Comparison of ENCODE assay signal across 33 mouse cellular contexts in genomic region chr2:58026740-58027139, GRCm38 (mm10). TPM values are rescaled to one million over a fixed set of nuclear protein-coding genes. Genes with fewer than 3 reads are reported as not detected.
A peak's percentile ranks its signal among the peaks of the same experiment; 100 is the strongest.
DNase-seq lines count a peak whose midpoint lies in the region; ATAC-seq and TF ChIP-seq lines count a peak whose summit lies in the region.
"Had no signal": no experiment of that assay in that cellular context is flagged by ENCODE, and none has a peak within 500 bp of the region (broad histone marks: within the 10 kb centered on the region; RNA-seq: fewer than 3 reads in every experiment).

No protein-coding gene starts in this region.

- no peak overlapping the region for H3K9ac ChIP-seq in forebrain, postnatal 0 days
- H3K9ac ChIP-seq in forebrain, embryonic 16.5 days (replicated peaks; ENCODE audit: low read depth, low read length), result no peak overlapping the region
- H3K9ac ChIP-seq in midbrain, postnatal 0 days (replicated peaks; ENCODE audit: low read length, poor library complexity, severe bottlenecking), result no peak overlapping the region
- H3K9ac ChIP-seq: heart, embryonic 12.5 days; hindbrain, embryonic 14.5 days; liver, postnatal 0 days had no signal

- TF ChIP-seq CTCF in forebrain, postnatal 0 days (IDR thresholded peaks at IDR 0.05; ENCODE audit: low read depth), result no peak
- TF ChIP-seq CTCF in midbrain, postnatal 0 days (IDR thresholded peaks at IDR 0.05), result no peak
- TF ChIP-seq CTCF in brain, embryonic 14.5 days (IDR thresholded peaks at IDR 0.05; ENCODE audit: borderline replicate concordance, extremely low read depth, insufficient read depth, insufficient read length), result no peak

- no peaks in the 10 kb centered on the region for H3K27me3 ChIP-seq in forebrain, postnatal 0 days (ENCODE audit: insufficient read depth, low read length)
- no peaks in the 10 kb centered on the region for H3K27me3 ChIP-seq in forebrain, embryonic 16.5 days (replicated peaks; ENCODE audit: control insufficient read depth, insufficient read depth, low read length)
- no peaks in the 10 kb centered on the region for H3K27me3 ChIP-seq in midbrain, postnatal 0 days (ENCODE audit: insufficient read depth, low read length)
- H3K27me3 ChIP-seq in midbrain, embryonic 10.5 days (ENCODE audit: low read depth, poor library complexity, severe bottlenecking), result no peaks in the 10 kb centered on the region
- H3K27me3 ChIP-seq: CH12.LX; heart, embryonic 12.5 days had no signal

- intact Hi-C loops in left cerebral cortex, postnatal 36 days (cut with DNase I), result loop anchor here (5.0 kb wide), 1 partner anchor 431 kb away; no protein-coding TSS in a partner anchor

- H3K4me3 ChIP-seq in forebrain, postnatal 0 days (ENCODE audit: low read depth, low read length), result no peak overlapping the region
- no peak overlapping the region for H3K4me3 ChIP-seq in forebrain, embryonic 16.5 days (replicated peaks; ENCODE audit: low read length)
- no peak overlapping the region for H3K4me3 ChIP-seq in midbrain, postnatal 0 days (ENCODE audit: low read depth, low read length)
- no peak overlapping the region for H3K4me3 ChIP-seq in midbrain, embryonic 10.5 days
- H3K4me3 ChIP-seq: heart, embryonic 12.5 days; left cerebral cortex, adult 2 months had no signal

- DNase-seq in forebrain, postnatal 0 days, result peak; percentile 9
- peak; percentile 24 for DNase-seq in layer of hippocampus, adult 11-12 months (ENCODE audit: low spot score)
- DNase-seq in layer of hippocampus, postnatal 14 days (ENCODE audit: low spot score in 2 of 2), result no peak
- DNase-seq in midbrain, postnatal 0 days (ENCODE audit: low spot score), result peak; percentile 4
- DNase-seq in midbrain, embryonic 10.5 days (ENCODE audit: low spot score), result no peak
- DNase-seq in brain, embryonic 14.5 days (ENCODE audit: low read depth), result peak; percentile 67
- no peak for DNase-seq in left cerebral cortex, postnatal 36 days (ENCODE audit: low spot score in 2 of 2)
- DNase-seq: adrenal gland, postnatal 10 days; B cell, adult 2 months; cerebellum, adult 9-10 months; gastrocnemius, postnatal 10 days; heart, adult 11 months; kidney, adult 2 months; kidney, postnatal 25 days; left cerebral cortex, postnatal 4 days; liver, postnatal 0 days; thymus, adult 2 months; thymus, postnatal 4 days had no signal

- no peaks in the 10 kb centered on the region for H3K4me1 ChIP-seq in forebrain, postnatal 0 days (ENCODE audit: insufficient read depth)
- H3K4me1 ChIP-seq in forebrain, embryonic 16.5 days (replicated peaks; ENCODE audit: control insufficient read depth, insufficient read depth, low read length), result no peaks in the 10 kb centered on the region
- no peaks in the 10 kb centered on the region for H3K4me1 ChIP-seq in midbrain, postnatal 0 days (ENCODE audit: insufficient read depth, low read length)
- H3K4me1 ChIP-seq in midbrain, embryonic 10.5 days, result no peaks in the 10 kb centered on the region
- H3K4me1 ChIP-seq: heart, embryonic 12.5 days had no signal

- H3K9me3 ChIP-seq in forebrain, postnatal 0 days (ENCODE audit: low read length), result no peaks in the 10 kb centered on the region
- no peaks in the 10 kb centered on the region for H3K9me3 ChIP-seq in forebrain, embryonic 16.5 days (ENCODE audit: control insufficient read depth, low read length)
- no peaks in the 10 kb centered on the region for H3K9me3 ChIP-seq in midbrain, postnatal 0 days (ENCODE audit: low read length)
- H3K9me3 ChIP-seq in midbrain, embryonic 10.5 days (replicated peaks), result no peaks in the 10 kb centered on the region
- H3K9me3 ChIP-seq: heart, embryonic 12.5 days had no signal

- 69% methylated on average over 5 of the region's 5 CpGs for WGBS in forebrain, postnatal 0 days
- WGBS in forebrain, embryonic 16.5 days, result 57% methylated on average over 5 of the region's 5 CpGs
- 89% methylated on average over 5 of the region's 5 CpGs for WGBS in midbrain, postnatal 0 days
- WGBS in midbrain, embryonic 10.5 days, result 89% methylated on average over 5 of the region's 5 CpGs

- H3K36me3 ChIP-seq in forebrain, postnatal 0 days (ENCODE audit: insufficient read depth), result no peaks in the 10 kb centered on the region
- no peaks in the 10 kb centered on the region for H3K36me3 ChIP-seq in forebrain, embryonic 16.5 days (ENCODE audit: control insufficient read depth, insufficient read depth)
- no peaks in the 10 kb centered on the region for H3K36me3 ChIP-seq in midbrain, postnatal 0 days (ENCODE audit: insufficient read depth, low read length)
- H3K36me3 ChIP-seq in midbrain, embryonic 10.5 days, result no peaks in the 10 kb centered on the region
- H3K36me3 ChIP-seq: G1E; heart, embryonic 12.5 days had no signal

- H3K4me2 ChIP-seq in forebrain, postnatal 0 days (ENCODE audit: low read depth), result no peak overlapping the region
- no peak overlapping the region for H3K4me2 ChIP-seq in forebrain, embryonic 16.5 days (ENCODE audit: low read length)
- H3K4me2 ChIP-seq in midbrain, postnatal 0 days (ENCODE audit: low read depth, low read length, poor library complexity, severe bottlenecking), result no peak overlapping the region
- H3K4me2 ChIP-seq: heart, embryonic 12.5 days; hindbrain, embryonic 14.5 days had no signal

- ATAC-seq in forebrain, postnatal 0 days, result no peak
- no peak for ATAC-seq in forebrain, embryonic 16.5 days
- no peak for ATAC-seq in midbrain, postnatal 0 days (ENCODE audit: low FRiP score)
- ATAC-seq: activated CD4-positive, CD25-positive, alpha-beta regulatory T cell, adult 4 months; liver, postnatal 0 days; midbrain, embryonic 16.5 days had no signal

- H3K27ac ChIP-seq in forebrain, postnatal 0 days (ENCODE audit: low read depth, low read length), result no peak overlapping the region
- no peak overlapping the region for H3K27ac ChIP-seq in forebrain, embryonic 16.5 days (ENCODE audit: low read length)
- H3K27ac ChIP-seq in midbrain, postnatal 0 days (ENCODE audit: low read depth, low read length), result no peak overlapping the region
- H3K27ac ChIP-seq in midbrain, embryonic 10.5 days (replicated peaks), result no peak overlapping the region
- H3K27ac ChIP-seq: hindbrain, embryonic 14.5 days; left cerebral cortex, adult 2 months; macrophage had no signal

- TF ChIP-seq POLR2A in brain, embryonic 14.5 days (IDR thresholded peaks at IDR 0.05; ENCODE audit: borderline replicate concordance, extremely low read depth, insufficient read depth, insufficient read length, poor library complexity, severe bottlenecking), result no peak

RNA-seq across cellular contexts. Expression of gene Ermn, which starts 25.9 kb away (rescaled TPM):
- 0.85 and 1.1 TPM in 2 replicates for total RNA-seq in forebrain, postnatal 0 days (2014; rRNA removed)
- 0.70 and 0.84 TPM in 2 replicates for polyA plus RNA-seq in forebrain, postnatal 0 days (2015; fragmentation: Nextera tagmentation; extraction: Ambion mirVana)
- 1.7 and 2.6 TPM in 2 replicates for polyA plus RNA-seq in forebrain, embryonic 16.5 days (2015; fragmentation: Nextera tagmentation; extraction: Ambion mirVana)
- 10 to 100 TPM in 1 of 2 experiments, 1 to 10 TPM in 1; 8.6 to 10.7 TPM for total RNA-seq in layer of hippocampus, postnatal 14 days (2021)
- total RNA-seq in midbrain, postnatal 0 days (2014; rRNA removed), result 0.22 TPM in 1 of 2 replicates, not detected in the other
- polyA plus RNA-seq in midbrain, postnatal 0 days (2015; fragmentation: Nextera tagmentation; extraction: Ambion mirVana), result 0.27 and 0.38 TPM in 2 replicates
- polyA plus RNA-seq in midbrain, embryonic 10.5 days (2016; fragmentation: Nextera tagmentation; extraction: Ambion mirVana), result 0.11 and 0.25 TPM in 2 replicates
- polyA plus RNA-seq in brain, embryonic 14.5 days (2012; rRNA removed), result 0.52 and 0.86 TPM in 2 replicates
- total RNA-seq in left cerebral cortex, postnatal 36 days (2021), result 10 to 100 TPM; 18.9 to 24.7 TPM
- total RNA-seq: adrenal gland, postnatal 10 days; gastrocnemius, postnatal 10 days; heart, postnatal 25 days; liver, adult 2 months had no signal
- polyA plus RNA-seq: G1E; heart, embryonic 12.5 days; intestine, embryonic 14.5 days; kidney, adult 2 months; liver, adult 2 months; liver, postnatal 0 days; macrophage; small intestine, adult 2 months; stomach, embryonic 16.5 days; thymus, adult 2 months had no signal

RNA-seq across cellular contexts. Expression of gene Galnt5, which starts 29.1 kb away (rescaled TPM):
- total RNA-seq in forebrain, postnatal 0 days (2014; rRNA removed), result 0.14 TPM in 1 of 2 replicates, not detected in the other
- 0.05 TPM in 1 of 2 replicates, not detected in the other for polyA plus RNA-seq in forebrain, postnatal 0 days (2015; fragmentation: Nextera tagmentation; extraction: Ambion mirVana)
- 0.06 and 0.09 TPM in 2 replicates for polyA plus RNA-seq in forebrain, embryonic 16.5 days (2015; fragmentation: Nextera tagmentation; extraction: Ambion mirVana)
- under 1 TPM; 0.10 to 0.18 TPM for total RNA-seq in layer of hippocampus, postnatal 14 days (2021)
- 0.05 TPM in 1 of 2 replicates, not detected in the other for total RNA-seq in midbrain, postnatal 0 days (2014; rRNA removed)
- polyA plus RNA-seq in midbrain, postnatal 0 days (2015; fragmentation: Nextera tagmentation; extraction: Ambion mirVana), result not detected in 2 replicates
- 0.12 and 0.19 TPM in 2 replicates for polyA plus RNA-seq in midbrain, embryonic 10.5 days (2016; fragmentation: Nextera tagmentation; extraction: Ambion mirVana)
- 0.03 and 0.19 TPM in 2 replicates for polyA plus RNA-seq in brain, embryonic 14.5 days (2012; rRNA removed)
- not detected for total RNA-seq in left cerebral cortex, postnatal 36 days (2021)
- total RNA-seq: CH12.LX; G1E; left cerebral cortex, adult 2 months; left cerebral cortex, postnatal 4 days; liver, adult 2 months had no signal
- polyA plus RNA-seq: activated CD4-positive, CD25-positive, alpha-beta regulatory T cell, adult 4 months; G1E; liver, adult 2 months; liver, postnatal 0 days; macrophage; midbrain, embryonic 16.5 days; neural tube, embryonic 14.5 days had no signal

Comparison
In these comparisons a context has a peak if more than half of its experiments do, and no peak if none do; other contexts are left out.
1. DNase-seq: peak in forebrain, postnatal 0 days (single experiment), layer of hippocampus, adult 11-12 months (single experiment), midbrain, postnatal 0 days (single experiment) and brain, embryonic 14.5 days (single experiment); none in layer of hippocampus, postnatal 14 days (0 of 2), midbrain, embryonic 10.5 days (single experiment) and left cerebral cortex, postnatal 36 days (0 of 2).